Mouse (Mus musculus): ENCODE measurements around the gene Pou2af1.

DNA sequence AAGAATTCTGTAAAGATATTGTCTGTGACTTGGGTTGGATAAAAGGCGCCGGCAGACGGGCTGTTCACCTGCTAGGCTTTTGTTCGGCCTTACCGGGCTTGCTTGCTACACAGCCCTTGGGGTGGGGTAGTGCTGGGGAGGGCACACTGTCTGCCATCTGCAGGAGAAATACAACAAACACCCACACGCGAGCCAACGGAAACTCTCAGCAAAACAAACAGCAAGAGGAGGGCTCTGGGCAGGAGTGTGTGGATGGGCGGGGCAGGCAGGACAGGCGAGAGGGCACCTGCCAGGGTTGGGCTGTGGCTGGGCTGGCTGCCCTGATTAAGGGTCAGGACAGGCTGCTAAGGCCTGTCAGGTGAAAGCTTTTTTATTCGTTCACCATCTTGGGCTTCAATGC, 45.6 kb upstream of the Pou2af1 start:
- TF ChIP-seq CTCF (IDR thresholded peaks at IDR 0.05; ENCODE audit: low read depth) = no peak
- TF ChIP-seq EP300 (IDR thresholded peaks at IDR 0.05; ENCODE audit: low read depth) = no peak

Measured in heart, postnatal 0 days (tissue).